Mouse (Mus musculus): ENCODE measurements around the gene Lamc1.

Gene Lamc1

GRCm38 (mm10) chr1:153192945-153193344 is 139.6 kb downstream of the Lamc1 start:
- no peak for DNase-seq (ENCODE audit: extremely low read depth, low read depth, low spot score)

GRCm38 (mm10) chr1:153192379-153192778 is 140.2 kb downstream of the Lamc1 start:
- DNase-seq (ENCODE audit: extremely low read depth, low read depth, low spot score), result no peak

DNA sequence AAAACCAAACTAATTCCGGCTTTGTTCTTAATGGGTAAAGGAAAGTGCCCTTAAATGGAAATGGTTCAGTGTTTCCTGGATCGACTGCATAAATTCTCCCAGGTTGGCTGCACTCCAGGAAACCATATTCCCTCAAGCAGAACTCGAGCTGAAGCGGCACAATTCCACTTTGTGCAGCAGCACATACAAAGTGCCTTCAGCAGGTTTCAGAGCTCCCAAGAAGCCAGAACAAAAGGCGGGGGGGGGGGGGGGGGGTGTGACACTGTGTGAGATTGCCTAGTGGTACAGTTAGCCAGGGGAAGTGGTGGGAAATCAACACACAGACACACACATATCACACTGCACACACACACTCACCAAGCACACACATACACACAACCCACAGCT is 140.7 kb downstream of the Lamc1 start:
- no peak for DNase-seq (ENCODE audit: extremely low read depth, low read depth, low spot score)

- DNase-seq (ENCODE audit: extremely low read depth, low read depth, low spot score), result no peak
These were observed 141.2 kb downstream of the Lamc1 start for GRCm38 (mm10) chr1:153191237-153191942.

DNA sequence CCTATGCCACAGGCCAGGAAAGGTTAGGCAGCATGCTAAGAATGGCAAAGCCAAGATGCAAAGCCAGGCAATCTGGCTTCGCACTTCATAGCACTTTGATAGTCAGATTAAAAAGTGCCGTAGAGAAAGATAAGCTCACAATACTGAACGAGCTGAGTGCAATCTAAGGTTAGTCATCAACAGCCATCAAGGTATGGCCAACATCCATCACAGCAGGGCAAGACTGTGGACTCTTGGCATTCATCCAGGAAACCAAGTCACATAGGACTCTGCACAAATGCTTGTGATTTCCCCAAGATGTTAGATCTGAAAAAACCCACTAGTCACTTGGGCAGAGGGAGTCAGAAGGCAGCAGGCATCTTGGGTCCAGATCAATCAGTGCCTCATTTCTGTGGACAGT is 144.5 kb downstream of the Lamc1 start:
- no peak for DNase-seq (ENCODE audit: extremely low read depth, low read depth, low spot score)

- DNase-seq (ENCODE audit: extremely low read depth, low read depth, low spot score), result no peak
These were observed 146.5 kb downstream of the Lamc1 start, which contains the start of gene Lamc2 for GRCm38 (mm10) chr1:153185828-153186803. Lamc2 (minus strand) TSS chr1:153186447.

GRCm38 (mm10) chr1:153180586-153181289 is 151.8 kb downstream of the Lamc1 start:
- no peak for DNase-seq (ENCODE audit: extremely low read depth, low read depth, low spot score)

GRCm38 (mm10) chr1:153180160-153180559 is 152.4 kb downstream of the Lamc1 start:
- no peak for DNase-seq (ENCODE audit: extremely low read depth, low read depth, low spot score)

GRCm38 (mm10) chr1:153174801-153175200 is 157.8 kb downstream of the Lamc1 start:
- DNase-seq (ENCODE audit: extremely low read depth, low read depth, low spot score), result no peak

DNA sequence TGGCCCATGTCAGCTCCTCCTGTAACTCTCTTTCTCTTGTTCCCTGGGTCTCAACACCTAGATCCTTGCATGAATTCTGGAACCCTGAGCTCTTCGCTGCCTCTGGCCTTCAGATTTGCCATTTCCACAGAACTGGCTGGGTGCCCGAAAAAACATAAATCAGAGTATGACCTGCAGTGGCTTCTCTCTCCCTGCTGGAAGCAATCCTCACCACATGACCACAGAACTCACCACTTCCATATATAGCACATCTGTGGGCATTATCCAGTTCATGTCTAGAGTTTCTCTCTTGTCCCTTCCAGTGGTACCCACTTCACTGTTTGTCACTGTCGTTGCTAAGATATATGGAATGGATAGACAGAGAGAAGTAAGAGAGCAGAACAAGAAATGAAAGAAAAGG is 159.3 kb downstream of the Lamc1 start:
- DNase-seq (ENCODE audit: extremely low read depth, low read depth, low spot score), result peak; percentile 14

- no peak for DNase-seq (ENCODE audit: extremely low read depth, low read depth, low spot score)
These were observed 160.3 kb downstream of the Lamc1 start for GRCm38 (mm10) chr1:153172291-153172731.

GRCm38 (mm10) chr1:153171011-153171410 is 161.6 kb downstream of the Lamc1 start:
- DNase-seq (ENCODE audit: extremely low read depth, low read depth, low spot score), result no peak
